ENCODE assay signal across 9 mouse cellular contexts in the genomic region with DNA sequence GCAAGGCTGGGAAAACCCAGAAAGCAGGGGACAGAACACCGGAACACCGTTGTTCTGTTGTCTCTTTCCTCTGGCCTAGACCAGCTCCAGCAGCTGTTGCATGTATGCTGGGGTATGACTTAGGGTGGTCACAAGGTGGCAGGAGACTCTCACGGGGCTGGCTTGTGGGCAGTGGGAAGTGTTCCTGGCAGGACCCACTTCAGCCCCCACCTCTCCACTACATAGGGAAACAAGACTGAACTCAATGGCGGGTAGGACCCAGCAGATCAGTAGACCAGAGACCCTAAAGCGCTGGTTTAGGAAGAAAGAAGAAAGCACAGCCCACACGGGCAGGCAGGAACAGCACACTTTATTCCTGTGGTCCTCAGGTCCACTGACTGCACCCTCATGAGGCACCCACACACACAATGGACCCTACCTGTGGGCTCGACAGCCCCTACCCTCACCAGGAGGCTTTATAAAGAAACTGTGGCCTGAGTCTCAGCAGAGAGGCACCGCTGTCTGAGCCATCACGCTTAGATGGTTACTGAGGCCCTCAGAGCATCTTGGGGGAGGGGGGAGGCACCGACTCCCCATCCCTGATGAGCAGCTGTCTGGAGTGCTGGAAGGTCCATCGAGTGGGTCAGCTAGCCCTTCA. TPM values are rescaled to one million over a fixed set of nuclear protein-coding genes. Genes with fewer than 3 reads are reported as not detected.
DNase-seq lines count a peak whose midpoint lies in the region; ATAC-seq lines count a peak whose summit lies in the region.
"Had no signal": no experiment of that assay in that cellular context is flagged by ENCODE, and none has a peak within 500 bp of the region (broad histone marks: within the 10 kb centered on the region; RNA-seq: fewer than 3 reads in every experiment).

No protein-coding gene starts in this region.

- no peak for ATAC-seq in hindbrain, embryonic 14.5 days (ENCODE audit: low FRiP score)
- no peak for ATAC-seq in intestine, embryonic 15.5 days
- ATAC-seq in midbrain, embryonic 16.5 days: peak; percentile 36; the same call in 1 of the 2 replicates
- no peak for ATAC-seq in monocyte, adult 5-6 weeks (replicated peaks; ENCODE audit: insufficient number of reproducible peaks, low FRiP score, low TSS enrichment, poor library complexity, severe bottlenecking)

- peak overlapping the region; percentile 62; the same call in 1 of the 2 replicates for H3K4me3 ChIP-seq in hindbrain, embryonic 10.5 days
- H3K4me3 ChIP-seq in hindbrain, embryonic 14.5 days (replicated peaks; ENCODE audit: low read length): no peak overlapping the region
- peak overlapping the region; percentile 64; the same call in 1 of the 2 replicates for H3K4me3 ChIP-seq in intestine, embryonic 15.5 days (replicated peaks)
- H3K4me3 ChIP-seq in midbrain, embryonic 16.5 days (ENCODE audit: low read depth, low read length): no peak overlapping the region

- H3K27me3 ChIP-seq in hindbrain, embryonic 10.5 days (ENCODE audit: insufficient read depth, poor library complexity, severe bottlenecking): peaks cover 6% of the 10 kb centered on the region; the same call in 1 of the 2 replicates
- H3K27me3 ChIP-seq in hindbrain, embryonic 14.5 days (ENCODE audit: control insufficient read depth, insufficient read depth, low read length): peaks cover 6% of the 10 kb centered on the region; the same call in 1 of the 2 replicates
- no peaks in the 10 kb centered on the region for H3K27me3 ChIP-seq in intestine, embryonic 15.5 days (replicated peaks)
- no peaks in the 10 kb centered on the region for H3K27me3 ChIP-seq in midbrain, embryonic 16.5 days (ENCODE audit: control insufficient read depth, insufficient read depth, low read depth, low read length)
- H3K27me3 ChIP-seq: Patski had no signal

- no peak overlapping the region; the same call in 1 of the 2 replicates for H3K4me2 ChIP-seq in hindbrain, embryonic 14.5 days (replicated peaks)
- H3K4me2 ChIP-seq in intestine, embryonic 15.5 days (replicated peaks): peak overlapping the region; percentile 91
- H3K4me2 ChIP-seq in midbrain, embryonic 16.5 days (ENCODE audit: low read length): no peak overlapping the region

- H3K27ac ChIP-seq in hindbrain, embryonic 10.5 days: peak overlapping the region; percentile 86
- H3K27ac ChIP-seq in hindbrain, embryonic 14.5 days: no peak overlapping the region
- peak overlapping the region; percentile 90 for H3K27ac ChIP-seq in intestine, embryonic 15.5 days
- H3K27ac ChIP-seq in midbrain, embryonic 16.5 days (ENCODE audit: low read length): no peak overlapping the region

- peaks cover 50% of the 10 kb centered on the region for H3K36me3 ChIP-seq in hindbrain, embryonic 10.5 days
- peaks cover 50% of the 10 kb centered on the region for H3K36me3 ChIP-seq in hindbrain, embryonic 14.5 days (replicated peaks; ENCODE audit: control insufficient read depth, insufficient read depth)
- H3K36me3 ChIP-seq in intestine, embryonic 15.5 days: peaks cover 31% of the 10 kb centered on the region
- peaks cover 37% of the 10 kb centered on the region for H3K36me3 ChIP-seq in midbrain, embryonic 16.5 days (ENCODE audit: control insufficient read depth, insufficient read depth, low read length)

- peaks cover 35% of the 10 kb centered on the region for H3K4me1 ChIP-seq in hindbrain, embryonic 10.5 days (replicated peaks)
- peaks cover 9% of the 10 kb centered on the region for H3K4me1 ChIP-seq in hindbrain, embryonic 14.5 days (replicated peaks; ENCODE audit: control insufficient read depth, insufficient read depth, low read length)
- peaks cover 29% of the 10 kb centered on the region for H3K4me1 ChIP-seq in intestine, embryonic 15.5 days (replicated peaks)
- peaks cover 5% of the 10 kb centered on the region for H3K4me1 ChIP-seq in midbrain, embryonic 16.5 days (ENCODE audit: control insufficient read depth, insufficient read depth, low read length)

- H3K9me3 ChIP-seq in hindbrain, embryonic 10.5 days: peaks cover 5% of the 10 kb centered on the region; the same call in 1 of the 2 replicates
- no peaks in the 10 kb centered on the region for H3K9me3 ChIP-seq in hindbrain, embryonic 14.5 days (ENCODE audit: control insufficient read depth, low read length)
- no peaks in the 10 kb centered on the region for H3K9me3 ChIP-seq in intestine, embryonic 15.5 days
- no peaks in the 10 kb centered on the region for H3K9me3 ChIP-seq in midbrain, embryonic 16.5 days (replicated peaks; ENCODE audit: control insufficient read depth, low read length, poor library complexity, severe bottlenecking)

- 75% methylated on average over 11 of the region's 11 CpGs for WGBS in hindbrain, embryonic 10.5 days
- 76% methylated on average over 11 of the region's 11 CpGs for WGBS in hindbrain, embryonic 14.5 days
- 58% methylated on average over 11 of the region's 11 CpGs for WGBS in intestine, embryonic 15.5 days
- WGBS in midbrain, embryonic 16.5 days: 70% methylated on average over 11 of the region's 11 CpGs

- no peak overlapping the region for H3K9ac ChIP-seq in hindbrain, embryonic 14.5 days
- H3K9ac ChIP-seq in intestine, embryonic 15.5 days: peak overlapping the region; percentile 83; the same call in 1 of the 2 replicates
- H3K9ac ChIP-seq in midbrain, embryonic 16.5 days (ENCODE audit: low read depth, low read length): no peak overlapping the region

- peak; percentile 15 for DNase-seq in hindbrain, embryonic 10.5 days (ENCODE audit: low spot score)
- no peak for DNase-seq in hindbrain, embryonic 14.5 days (ENCODE audit: low spot score)
- peak; percentile 17 for DNase-seq in embryo, embryonic 10.5 days (ENCODE audit: low spot score)
- DNase-seq in right cerebral cortex, adult 18-20 months: no peak
- DNase-seq in cerebellum, postnatal 25 days: no peak

RNA-seq across cellular contexts. Expression of a gene that starts 0.7 kb away (rescaled TPM):
- polyA plus RNA-seq in hindbrain, embryonic 10.5 days (2016; fragmentation: Nextera tagmentation; extraction: Ambion mirVana): 75.4 and 76.6 TPM in 2 replicates
- 35.7 and 44.3 TPM in 2 replicates for polyA plus RNA-seq in hindbrain, embryonic 14.5 days (2014; fragmentation: Nextera tagmentation; extraction: Ambion mirVana)
- 307 and 314 TPM in 2 replicates for polyA plus RNA-seq in intestine, embryonic 15.5 days (2015; fragmentation: Nextera tagmentation; extraction: Ambion mirVana)
- polyA plus RNA-seq in midbrain, embryonic 16.5 days (2015; fragmentation: Nextera tagmentation; extraction: Ambion mirVana): 27.3 and 29.8 TPM in 2 replicates
- 340 to 389 TPM (median 367 TPM) in 3 replicates for total RNA-seq in monocyte, adult 5-6 weeks (2017)

RNA-seq across cellular contexts. Expression of a gene that starts 9.8 kb away (rescaled TPM):
- 61.8 and 65.1 TPM in 2 replicates for polyA plus RNA-seq in hindbrain, embryonic 10.5 days (2016; fragmentation: Nextera tagmentation; extraction: Ambion mirVana)
- polyA plus RNA-seq in hindbrain, embryonic 14.5 days (2014; fragmentation: Nextera tagmentation; extraction: Ambion mirVana): 61.3 and 75.6 TPM in 2 replicates
- polyA plus RNA-seq in intestine, embryonic 15.5 days (2015; fragmentation: Nextera tagmentation; extraction: Ambion mirVana): 60.2 and 68.3 TPM in 2 replicates
- polyA plus RNA-seq in midbrain, embryonic 16.5 days (2015; fragmentation: Nextera tagmentation; extraction: Ambion mirVana): 72.8 and 84.6 TPM in 2 replicates
- 4.5 to 9.2 TPM (median 8.8 TPM) in 3 replicates for total RNA-seq in monocyte, adult 5-6 weeks (2017)

RNA-seq across cellular contexts. Expression of a gene that starts 11.6 kb away (rescaled TPM):
- not detected in 2 replicates for polyA plus RNA-seq in hindbrain, embryonic 10.5 days (2016; fragmentation: Nextera tagmentation; extraction: Ambion mirVana)
- not detected in 2 replicates for polyA plus RNA-seq in hindbrain, embryonic 14.5 days (2014; fragmentation: Nextera tagmentation; extraction: Ambion mirVana)
- not detected in 2 replicates for polyA plus RNA-seq in intestine, embryonic 15.5 days (2015; fragmentation: Nextera tagmentation; extraction: Ambion mirVana)
- not detected in 2 replicates for polyA plus RNA-seq in midbrain, embryonic 16.5 days (2015; fragmentation: Nextera tagmentation; extraction: Ambion mirVana)
- not detected in 3 replicates for total RNA-seq in monocyte, adult 5-6 weeks (2017)

RNA-seq across cellular contexts. Expression of a gene that starts 27.1 kb away (rescaled TPM):
- polyA plus RNA-seq in hindbrain, embryonic 10.5 days (2016; fragmentation: Nextera tagmentation; extraction: Ambion mirVana): 0.16 TPM in 1 of 2 replicates, not detected in the other
- polyA plus RNA-seq in hindbrain, embryonic 14.5 days (2014; fragmentation: Nextera tagmentation; extraction: Ambion mirVana): not detected in 2 replicates
- 0.57 and 0.86 TPM in 2 replicates for polyA plus RNA-seq in intestine, embryonic 15.5 days (2015; fragmentation: Nextera tagmentation; extraction: Ambion mirVana)
- polyA plus RNA-seq in midbrain, embryonic 16.5 days (2015; fragmentation: Nextera tagmentation; extraction: Ambion mirVana): not detected in 2 replicates
- 1.6 TPM in 1 of 3 replicates, not detected in the others for total RNA-seq in monocyte, adult 5-6 weeks (2017)

RNA-seq across cellular contexts. Expression of a gene that starts 42.5 kb away (rescaled TPM):
- polyA plus RNA-seq in hindbrain, embryonic 10.5 days (2016; fragmentation: Nextera tagmentation; extraction: Ambion mirVana): 31.8 and 33.6 TPM in 2 replicates
- polyA plus RNA-seq in hindbrain, embryonic 14.5 days (2014; fragmentation: Nextera tagmentation; extraction: Ambion mirVana): 31.6 and 32.6 TPM in 2 replicates
- polyA plus RNA-seq in intestine, embryonic 15.5 days (2015; fragmentation: Nextera tagmentation; extraction: Ambion mirVana): 29.5 and 31.5 TPM in 2 replicates
- 35.0 and 36.4 TPM in 2 replicates for polyA plus RNA-seq in midbrain, embryonic 16.5 days (2015; fragmentation: Nextera tagmentation; extraction: Ambion mirVana)
- total RNA-seq in monocyte, adult 5-6 weeks (2017): 96.0 to 108 TPM (median 106 TPM) in 3 replicates

Comparison
In these comparisons a context has a peak if more than half of its experiments do, and no peak if none do; other contexts are left out.
1. DNase-seq: peak in hindbrain, embryonic 10.5 days (single experiment) and embryo, embryonic 10.5 days (single experiment); none in hindbrain, embryonic 14.5 days (single experiment), right cerebral cortex, adult 18-20 months (single experiment) and cerebellum, postnatal 25 days (0 of 2).
2. H3K27ac ChIP-seq: peak in hindbrain, embryonic 10.5 days (single experiment) and intestine, embryonic 15.5 days (single experiment); none in hindbrain, embryonic 14.5 days (single experiment) and midbrain, embryonic 16.5 days (single experiment).
3. H3K4me3 ChIP-seq: peak in hindbrain, embryonic 10.5 days (single experiment) and intestine, embryonic 15.5 days (single experiment); none in hindbrain, embryonic 14.5 days (single experiment) and midbrain, embryonic 16.5 days (single experiment).